Mouse (Mus musculus): Measurements from ENCODE around the gene Trpv2. TPM values are rescaled to one million over a fixed set of nuclear protein-coding genes. Genes with fewer than 3 reads are reported as not detected.
A peak's percentile ranks its signal among the peaks of the same experiment; 100 is the strongest.

The Trpv2 gene
- polyA plus RNA-seq (2012; rRNA removed), result 22.0 and 23.7 TPM in 2 replicates

GRCm38 (mm10) chr11:62573959-62574702 is at the start of gene Trpv2:
Trpv2 (plus strand) TSS chr11:62574486.
- TF ChIP-seq POLR2A (IDR thresholded peaks at IDR 0.05; ENCODE audit: borderline replicate concordance, insufficient read depth, low read length) (no peak), CTCF (IDR thresholded peaks at IDR 0.05; ENCODE audit: borderline replicate concordance, insufficient read depth, low read depth, low read length) (no peak)
- 84% methylated on average over 6 of the region's 6 CpGs for WGBS

GRCm38 (mm10) chr11:62537089-62537488 is 37.2 kb upstream of the Trpv2 start:
- Histone ChIP-seq H3K27ac (ENCODE audit: insufficient read depth, low read length) (no peak overlapping the region), H3K4me1 (ENCODE audit: control insufficient read depth, insufficient read depth, low read length) (peaks cover 3% of the 10 kb centered on the region), H3K27me3 (ENCODE audit: control insufficient read depth, insufficient read depth, low read length) (no peaks in the 10 kb centered on the region), H3K4me3 (replicated peaks; ENCODE audit: insufficient read depth, low read depth, low read length) (no peak overlapping the region)
- DNase-seq, result no peak
- 85% methylated on average over 8 of the region's 8 CpGs for WGBS
- TF ChIP-seq CTCF (IDR thresholded peaks at IDR 0.05; ENCODE audit: borderline replicate concordance, insufficient read depth, low read depth, low read length) (no peak), POLR2A (IDR thresholded peaks at IDR 0.05; ENCODE audit: borderline replicate concordance, insufficient read depth, low read length) (no peak)

More at GRCm38 (mm10) chr11:62573959-62574702, at the start of gene Trpv2:
- no peak for DNase-seq
- no peaks in the 10 kb centered on the region for H3K4me1 ChIP-seq (ENCODE audit: control insufficient read depth, insufficient read depth, low read length)
- no peaks in the 10 kb centered on the region for H3K27me3 ChIP-seq (ENCODE audit: control insufficient read depth, insufficient read depth, low read length)
- H3K4me3 ChIP-seq (replicated peaks; ENCODE audit: insufficient read depth, low read depth, low read length), result peak within 1 kb of the TSS; percentile 64
- no peak within 1 kb of the TSS for H3K27ac ChIP-seq (ENCODE audit: insufficient read depth, low read length)

- Histone ChIP-seq H3K27me3 (ENCODE audit: control insufficient read depth, insufficient read depth, low read length) (no peaks in the 10 kb centered on the region), H3K27ac (ENCODE audit: insufficient read depth, low read length) (no peak overlapping the region), H3K4me3 (replicated peaks; ENCODE audit: insufficient read depth, low read depth, low read length) (peak overlapping the region; percentile 20), H3K4me1 (ENCODE audit: control insufficient read depth, insufficient read depth, low read length) (peaks cover 3% of the 10 kb centered on the region)
- TF ChIP-seq POLR2A (IDR thresholded peaks at IDR 0.05; ENCODE audit: borderline replicate concordance, insufficient read depth, low read length), result no peak
- 46% methylated on average over 7 of the region's 7 CpGs for WGBS
- DNase-seq, result no peak
These were observed 36.7 kb upstream of the Trpv2 start for GRCm38 (mm10) chr11:62537590-62537989.

GRCm38 (mm10) chr11:62538321-62539088 is 35.8 kb upstream of the Trpv2 start:
- peaks cover 3% of the 10 kb centered on the region for H3K4me1 ChIP-seq (ENCODE audit: control insufficient read depth, insufficient read depth, low read length)
- no peak for TF ChIP-seq CTCF (IDR thresholded peaks at IDR 0.05; ENCODE audit: borderline replicate concordance, insufficient read depth, low read depth, low read length)
- TF ChIP-seq POLR2A (IDR thresholded peaks at IDR 0.05; ENCODE audit: borderline replicate concordance, insufficient read depth, low read length), result no peak
- under 1% methylated on average over 49 of the region's 73 CpGs for WGBS
- DNase-seq, result peak; percentile 66 to 74
- H3K27ac ChIP-seq (ENCODE audit: insufficient read depth, low read length), result peak overlapping the region; percentile 63
- H3K27me3 ChIP-seq (ENCODE audit: control insufficient read depth, insufficient read depth, low read length), result no peaks in the 10 kb centered on the region
- peak overlapping the region; percentile 92 for H3K4me3 ChIP-seq (replicated peaks; ENCODE audit: insufficient read depth, low read depth, low read length)

GRCm38 (mm10) chr11:62539089-62539890 is 35.0 kb upstream of the Trpv2 start, which contains the start of gene Cenpv:
Cenpv (minus strand) TSS chr11:62539261.
- Histone ChIP-seq H3K4me1 (ENCODE audit: control insufficient read depth, insufficient read depth, low read length) (peaks cover 3% of the 10 kb centered on the region), H3K27me3 (ENCODE audit: control insufficient read depth, insufficient read depth, low read length) (no peaks in the 10 kb centered on the region), H3K4me3 (replicated peaks; ENCODE audit: insufficient read depth, low read depth, low read length) (peak within 1 kb of the TSS; percentile 92), H3K27ac (ENCODE audit: insufficient read depth, low read length) (peak within 1 kb of the TSS; percentile 77)
- peak; percentile 84 to 90 for DNase-seq
- no peak for TF ChIP-seq CTCF (IDR thresholded peaks at IDR 0.05; ENCODE audit: borderline replicate concordance, insufficient read depth, low read depth, low read length)
- peak; percentile 53 for TF ChIP-seq POLR2A (IDR thresholded peaks at IDR 0.05; ENCODE audit: borderline replicate concordance, insufficient read depth, low read length)
- WGBS, result 6% methylated on average over 56 of the region's 57 CpGs

- WGBS, result 91% methylated on average over 7 of the region's 7 CpGs
- H3K4me3 ChIP-seq (replicated peaks; ENCODE audit: insufficient read depth, low read depth, low read length), result no peak overlapping the region
- TF ChIP-seq CTCF (IDR thresholded peaks at IDR 0.05; ENCODE audit: borderline replicate concordance, insufficient read depth, low read depth, low read length) (no peak), POLR2A (IDR thresholded peaks at IDR 0.05; ENCODE audit: borderline replicate concordance, insufficient read depth, low read length) (no peak)
- no peak for DNase-seq
- no peaks in the 10 kb centered on the region for H3K27me3 ChIP-seq (ENCODE audit: control insufficient read depth, insufficient read depth, low read length)
- H3K4me1 ChIP-seq (ENCODE audit: control insufficient read depth, insufficient read depth, low read length), result peaks cover 3% of the 10 kb centered on the region
- H3K27ac ChIP-seq (ENCODE audit: insufficient read depth, low read length), result no peak overlapping the region
These were observed 34.1 kb upstream of the Trpv2 start for GRCm38 (mm10) chr11:62540167-62540566.

GRCm38 (mm10) chr11:62540969-62541368 is 33.3 kb upstream of the Trpv2 start:
- Histone ChIP-seq H3K27ac (ENCODE audit: insufficient read depth, low read length) (no peak overlapping the region), H3K4me1 (ENCODE audit: control insufficient read depth, insufficient read depth, low read length) (peaks cover 3% of the 10 kb centered on the region), H3K27me3 (ENCODE audit: control insufficient read depth, insufficient read depth, low read length) (no peaks in the 10 kb centered on the region), H3K4me3 (replicated peaks; ENCODE audit: insufficient read depth, low read depth, low read length) (no peak overlapping the region)
- TF ChIP-seq POLR2A (IDR thresholded peaks at IDR 0.05; ENCODE audit: borderline replicate concordance, insufficient read depth, low read length) (no peak), CTCF (IDR thresholded peaks at IDR 0.05; ENCODE audit: borderline replicate concordance, insufficient read depth, low read depth, low read length) (no peak)
- 37% methylated on average over 2 of the region's 2 CpGs for WGBS
- no peak for DNase-seq

Data from cerebellum, adult 2 months (tissue).